ENCODE assay signal across 33 mouse cellular contexts in genomic region chr15:77348146-77348545, GRCm38 (mm10). TPM values are rescaled to one million over a fixed set of nuclear protein-coding genes. Genes with fewer than 3 reads are reported as not detected.
DNase-seq lines count a peak whose midpoint lies in the region; ATAC-seq and TF ChIP-seq lines count a peak whose summit lies in the region.
"Had no signal": no experiment of that assay in that cellular context is flagged by ENCODE, and none has a peak within 500 bp of the region (broad histone marks: within the 10 kb centered on the region; RNA-seq: fewer than 3 reads in every experiment).

No protein-coding gene starts in this region.

- 75% methylated on average over 7 of the region's 7 CpGs for WGBS in heart, embryonic 10.5 days
- WGBS in heart, postnatal 0 days, result 58% methylated on average over 7 of the region's 7 CpGs
- WGBS in lung, embryonic 16.5 days, result 59% methylated on average over 7 of the region's 7 CpGs

- ATAC-seq in heart, postnatal 0 days (ENCODE audit: insufficient read depth, low read depth), result no peak
- no peak for ATAC-seq in lung, embryonic 16.5 days (ENCODE audit: low read depth)
- ATAC-seq: CD4-positive, CD25-positive, alpha-beta regulatory T cell, adult 4 months; forebrain, embryonic 14.5 days; hindbrain, postnatal 0 days; intestine, embryonic 15.5 days; midbrain, embryonic 15.5 days had no signal

- H3K9ac ChIP-seq in heart, postnatal 0 days (replicated peaks; ENCODE audit: low read depth, low read length), result no peak overlapping the region
- H3K9ac ChIP-seq in lung, embryonic 16.5 days (ENCODE audit: low read length), result no peak overlapping the region
- H3K9ac ChIP-seq: hindbrain, embryonic 12.5 days; intestine, embryonic 15.5 days; limb, embryonic 12.5 days; liver, embryonic 15.5 days; midbrain, embryonic 15.5 days; neural tube, embryonic 15.5 days had no signal

- no peak for DNase-seq in heart, embryonic 10.5 days (ENCODE audit: low spot score)
- DNase-seq in heart, adult 9 months (ENCODE audit: low spot score in 2 of 2), result no peak
- DNase-seq in heart, postnatal 0 days (ENCODE audit: low spot score), result no peak
- DNase-seq in heart, postnatal 36 days, result no peak
- no peak for DNase-seq in lung, postnatal 10 days
- no peak for DNase-seq in cerebellum, adult 11 months
- DNase-seq: adrenal gland, postnatal 14 days; cerebellum, adult 18-20 months; cerebellum, postnatal 10 days; gastrocnemius, postnatal 25 days; kidney, adult 2 months; kidney, postnatal 10 days; lung, postnatal 14 days; retina, postnatal 1 day; right cerebral cortex, postnatal 14 days; thymus, postnatal 4 days had no signal

- no peak overlapping the region for H3K4me2 ChIP-seq in heart, postnatal 0 days (ENCODE audit: low read depth, low read length)
- H3K4me2 ChIP-seq in lung, embryonic 16.5 days (ENCODE audit: low read depth, low read length), result no peak overlapping the region
- H3K4me2 ChIP-seq: hindbrain, embryonic 12.5 days; intestine, embryonic 15.5 days; limb, embryonic 12.5 days; liver, embryonic 15.5 days; midbrain, embryonic 15.5 days; neural tube, embryonic 15.5 days had no signal

- no peak overlapping the region for H3K4me3 ChIP-seq in heart, embryonic 10.5 days
- no peak overlapping the region for H3K4me3 ChIP-seq in heart, postnatal 0 days (ENCODE audit: low read depth, low read length)
- no peak overlapping the region for H3K4me3 ChIP-seq in lung, embryonic 16.5 days (ENCODE audit: low read length)
- no peak overlapping the region for H3K4me3 ChIP-seq in brown adipose tissue, adult 24 weeks (ENCODE audit: insufficient read depth, low read depth, low read length)
- H3K4me3 ChIP-seq: hindbrain, embryonic 12.5 days; intestine, embryonic 15.5 days; limb, embryonic 12.5 days; liver, embryonic 15.5 days; midbrain, embryonic 10.5 days; midbrain, embryonic 15.5 days; neural tube, embryonic 15.5 days had no signal

- TF ChIP-seq CTCF in heart, postnatal 0 days (IDR thresholded peaks at IDR 0.05; ENCODE audit: low read depth), result no peak

- H3K4me1 ChIP-seq in heart, embryonic 10.5 days, result peaks cover 32% of the 10 kb centered on the region
- peaks cover 13% of the 10 kb centered on the region for H3K4me1 ChIP-seq in heart, postnatal 0 days (ENCODE audit: control insufficient read depth, insufficient read depth)
- H3K4me1 ChIP-seq in lung, embryonic 16.5 days (replicated peaks; ENCODE audit: control insufficient read depth, insufficient read depth, low read length), result peaks cover 13% of the 10 kb centered on the region
- H3K4me1 ChIP-seq in brown adipose tissue, adult 24 weeks (ENCODE audit: control insufficient read depth, insufficient read depth, insufficient read length, low read length), result peaks cover 5% of the 10 kb centered on the region

- H3K36me3 ChIP-seq in heart, embryonic 10.5 days, result no peaks in the 10 kb centered on the region
- H3K36me3 ChIP-seq in heart, postnatal 0 days (replicated peaks; ENCODE audit: control insufficient read depth, insufficient read depth, low read length), result no peaks in the 10 kb centered on the region
- no peaks in the 10 kb centered on the region for H3K36me3 ChIP-seq in lung, embryonic 16.5 days (ENCODE audit: control insufficient read depth, insufficient read depth, low read length)
- H3K36me3 ChIP-seq: G1E; hindbrain, embryonic 12.5 days; intestine, embryonic 15.5 days; limb, embryonic 12.5 days; liver, embryonic 15.5 days; midbrain, embryonic 10.5 days; midbrain, embryonic 15.5 days; neural tube, embryonic 15.5 days had no signal

- TF ChIP-seq EP300 in heart, postnatal 0 days (IDR thresholded peaks at IDR 0.05; ENCODE audit: low read depth), result no peak

- H3K27ac ChIP-seq in heart, embryonic 10.5 days, result 0 out of 2 replicates have a peak overlapping the region, but pooled peaks have one; percentile 3
- peak overlapping the region; percentile 62 for H3K27ac ChIP-seq in heart, postnatal 0 days (ENCODE audit: low read depth)
- H3K27ac ChIP-seq in lung, embryonic 16.5 days (ENCODE audit: low read length), result peak overlapping the region; percentile 26; the same call in 1 of the 2 replicates
- H3K27ac ChIP-seq in brown adipose tissue, adult 24 weeks (replicated peaks; ENCODE audit: low read depth, low read length), result peak overlapping the region; percentile 79
- H3K27ac ChIP-seq: hindbrain, embryonic 12.5 days; hindbrain, postnatal 0 days; intestine, embryonic 15.5 days; limb, embryonic 12.5 days; liver, embryonic 15.5 days; midbrain, embryonic 10.5 days; midbrain, embryonic 15.5 days; neural tube, embryonic 15.5 days had no signal

- H3K27me3 ChIP-seq in heart, embryonic 10.5 days (ENCODE audit: insufficient read depth, poor library complexity, severe bottlenecking), result no peaks in the 10 kb centered on the region
- no peaks in the 10 kb centered on the region for H3K27me3 ChIP-seq in heart, postnatal 0 days (ENCODE audit: control insufficient read depth, insufficient read depth, low read length)
- no peaks in the 10 kb centered on the region for H3K27me3 ChIP-seq in lung, embryonic 16.5 days (ENCODE audit: control insufficient read depth, insufficient read depth, low read depth, low read length)
- H3K27me3 ChIP-seq: hindbrain, embryonic 12.5 days; intestine, embryonic 15.5 days; limb, embryonic 12.5 days; midbrain, embryonic 15.5 days; neural tube, embryonic 15.5 days had no signal

- H3K9me3 ChIP-seq in heart, embryonic 10.5 days, result no peaks in the 10 kb centered on the region
- no peaks in the 10 kb centered on the region for H3K9me3 ChIP-seq in heart, postnatal 0 days (replicated peaks; ENCODE audit: control insufficient read depth, low read length)
- no peaks in the 10 kb centered on the region for H3K9me3 ChIP-seq in lung, embryonic 16.5 days (ENCODE audit: control insufficient read depth, low read length)
- H3K9me3 ChIP-seq: G1E; hindbrain, embryonic 12.5 days; intestine, embryonic 15.5 days; limb, embryonic 12.5 days; liver, embryonic 15.5 days; midbrain, embryonic 10.5 days; midbrain, embryonic 15.5 days; neural tube, embryonic 15.5 days had no signal

- intact Hi-C loops in heart, postnatal 36 days (cut with DNase I), result no loop called here

RNA-seq across cellular contexts. Expression of gene Rbfox2, which starts 41.3 kb away (rescaled TPM):
- 76.2 and 96.5 TPM in 2 replicates for polyA plus RNA-seq in heart, embryonic 10.5 days (2016; fragmentation: Nextera tagmentation; extraction: Ambion mirVana)
- total RNA-seq in heart, postnatal 0 days (2014; rRNA removed; ENCODE audit: low replicate concordance), result 143 and 151 TPM in 2 replicates
- polyA plus RNA-seq in heart, postnatal 0 days (2015; fragmentation: Nextera tagmentation; extraction: Ambion mirVana), result 47.6 and 49.1 TPM in 2 replicates
- 100 to 1,000 TPM in 1 of 2 experiments, 10 to 100 TPM in 1; 91.7 to 107 TPM for total RNA-seq in heart, postnatal 36 days (2021)
- polyA plus RNA-seq in lung, embryonic 16.5 days (2015; fragmentation: Nextera tagmentation; extraction: Ambion mirVana), result 39.1 and 41.9 TPM in 2 replicates
- 23.6 and 30.5 TPM in 2 replicates for polyA plus RNA-seq in brown adipose tissue, adult 24 weeks (2012; ENCODE audit: insufficient read depth, insufficient read length, missing spikeins)
- polyA plus RNA-seq: CD4-positive, CD25-positive, alpha-beta regulatory T cell, adult 4 months had no signal

RNA-seq across cellular contexts. Expression of gene Apol7a, which starts 50.8 kb away (rescaled TPM):
- 0.34 TPM in 1 of 2 replicates, not detected in the other for polyA plus RNA-seq in heart, embryonic 10.5 days (2016; fragmentation: Nextera tagmentation; extraction: Ambion mirVana)
- 1.3 TPM in 1 of 2 replicates, not detected in the other for total RNA-seq in heart, postnatal 0 days (2014; rRNA removed; ENCODE audit: low replicate concordance)
- polyA plus RNA-seq in heart, postnatal 0 days (2015; fragmentation: Nextera tagmentation; extraction: Ambion mirVana), result 0.20 and 0.27 TPM in 2 replicates
- under 1 TPM; 0.11 to 0.17 TPM for total RNA-seq in heart, postnatal 36 days (2021)
- 0.10 and 0.11 TPM in 2 replicates for polyA plus RNA-seq in lung, embryonic 16.5 days (2015; fragmentation: Nextera tagmentation; extraction: Ambion mirVana)
- polyA plus RNA-seq in brown adipose tissue, adult 24 weeks (2012; ENCODE audit: insufficient read depth, insufficient read length, missing spikeins), result not detected in 2 replicates
- total RNA-seq: hindbrain, postnatal 0 days; layer of hippocampus, adult 18-20 months; megakaryocyte progenitor cell, adult 5-6 weeks had no signal
- polyA plus RNA-seq: CD4-positive, CD25-positive, alpha-beta regulatory T cell, adult 4 months; embryonic facial prominence, embryonic 11.5 days; forebrain, embryonic 14.5 days; G1E; hindbrain, embryonic 12.5 days; hindbrain, postnatal 0 days; kidney, adult 2 months; limb, embryonic 12.5 days; midbrain, embryonic 10.5 days; midbrain, embryonic 15.5 days; neural tube, embryonic 15.5 days; thymus, postnatal 0 days had no signal

Comparison
In these comparisons a context has a peak if more than half of its experiments do, and no peak if none do; other contexts are left out.
1. H3K27ac ChIP-seq: peak in every context shown above with its lines; median percentile 79 in brown adipose tissue, adult 24 weeks; 62 in heart, postnatal 0 days; 26 in lung, embryonic 16.5 days; 3 in heart, embryonic 10.5 days.